Mouse (Mus musculus) mouse trophoblast stem cell (cell line): ENCODE results near the gene Mecom.
"Not testable (repeated sequence)": the region's sequence is repeated elsewhere in the genome, so short reads cannot be mapped to it uniquely, and the experiment has no call there.

ENCODE experiments used
- in situ Hi-C, 2 experiments: fragments of 300-500 bp; cut with MseI, MboI; formaldehyde crosslinking; loops; 2 replicates in 1 of 2; 3 replicates in 1 of 2; pipeline ENCODE4 v1.15.1; 2025

Mecom gene

DNA sequence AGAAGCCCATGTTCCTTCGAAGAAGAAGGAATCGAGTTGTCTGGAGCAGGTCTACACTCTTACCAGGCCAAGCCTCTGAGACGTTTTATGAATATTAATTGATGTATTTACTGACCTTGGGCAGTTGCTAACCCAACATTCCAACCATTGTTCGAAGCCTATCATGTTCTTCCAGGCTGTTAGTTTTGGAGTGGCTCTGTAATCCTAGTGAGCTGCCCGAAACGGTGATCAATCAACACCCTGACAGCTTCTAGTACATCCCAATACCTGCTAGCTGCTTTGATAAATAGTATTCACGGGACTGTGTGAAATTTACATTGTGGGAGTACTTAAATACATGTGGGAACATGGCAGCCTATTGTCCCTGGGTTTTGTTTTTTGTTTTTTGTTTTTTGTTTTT is 293.4 kb downstream of the Mecom start:
- in situ Hi-C loops, result no loop called here

DNA sequence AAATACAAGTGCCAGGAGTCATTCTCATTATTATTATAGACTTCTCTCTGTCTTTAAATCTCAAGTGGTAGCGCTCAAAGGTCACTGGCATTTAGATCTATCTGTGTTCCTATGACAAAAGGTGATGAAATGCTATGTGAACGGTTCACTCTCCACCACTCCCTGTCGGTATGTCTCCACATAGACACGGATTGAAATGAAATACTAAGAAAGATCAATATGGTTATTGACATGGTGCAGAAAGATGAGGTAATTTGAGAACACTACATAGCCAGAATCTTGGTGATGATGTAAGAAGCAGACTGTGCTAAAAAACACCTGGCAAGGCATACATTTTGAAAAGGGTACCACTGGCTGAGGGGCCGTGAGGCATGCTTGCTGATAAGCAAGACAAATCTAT is 294.1 kb downstream of the Mecom start:
- in situ Hi-C loops, result no loop called here

DNA sequence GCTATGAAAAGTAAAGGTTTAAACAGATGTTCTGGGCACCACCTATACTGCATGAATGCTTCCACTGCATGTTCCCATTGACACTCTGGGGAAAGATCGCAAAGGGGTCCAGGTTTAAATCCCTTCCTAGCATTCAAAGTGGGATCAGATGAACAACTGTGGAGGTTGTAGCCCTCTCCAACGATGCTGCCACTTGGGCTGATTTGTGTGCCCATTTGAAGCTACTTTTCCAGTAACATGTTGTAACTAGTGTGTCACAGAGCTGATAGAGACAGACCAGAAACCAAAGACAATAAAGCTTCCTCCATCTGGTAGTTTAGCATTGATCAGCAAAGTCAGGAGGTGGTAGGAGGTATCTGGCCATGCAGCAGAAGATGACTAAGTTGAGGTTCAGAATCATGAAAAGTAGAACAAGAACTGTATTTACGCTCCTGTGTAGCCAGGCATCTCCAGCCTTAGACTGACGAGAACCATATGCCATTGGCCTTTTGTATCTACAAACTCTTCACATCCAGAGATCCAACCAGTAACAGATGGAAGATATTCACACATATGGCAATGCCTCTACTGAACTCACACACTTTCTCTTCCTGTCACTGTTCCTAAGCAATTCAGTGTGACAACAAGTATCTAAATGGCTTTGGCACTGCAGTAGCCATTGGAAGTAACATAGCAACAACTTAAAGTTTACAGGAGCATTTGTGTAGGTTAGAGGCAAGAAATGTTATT is 299.0 kb downstream of the Mecom start:
- in situ Hi-C loops, result no loop called here

DNA sequence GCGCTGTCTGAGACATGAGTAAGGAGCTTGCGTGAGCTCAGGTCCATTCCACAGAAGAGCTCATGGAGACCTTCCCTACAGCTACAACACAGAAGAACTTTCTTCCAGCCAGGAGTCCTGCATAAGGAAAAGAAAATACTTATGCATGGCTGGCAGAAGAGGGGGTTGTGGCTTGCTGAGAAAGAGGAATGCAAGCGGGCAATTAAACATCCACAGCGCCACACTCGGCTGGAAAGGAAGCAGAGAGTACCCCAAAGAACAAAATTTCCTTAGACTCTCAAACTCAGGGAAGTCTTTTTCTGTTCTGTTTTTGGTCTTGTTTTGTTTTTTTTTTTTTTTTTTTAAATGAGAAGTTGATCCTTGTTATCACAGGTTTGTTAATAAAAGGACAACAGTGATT is 300.6 kb downstream of the Mecom start:
- in situ Hi-C loops, result no loop called here

DNA sequence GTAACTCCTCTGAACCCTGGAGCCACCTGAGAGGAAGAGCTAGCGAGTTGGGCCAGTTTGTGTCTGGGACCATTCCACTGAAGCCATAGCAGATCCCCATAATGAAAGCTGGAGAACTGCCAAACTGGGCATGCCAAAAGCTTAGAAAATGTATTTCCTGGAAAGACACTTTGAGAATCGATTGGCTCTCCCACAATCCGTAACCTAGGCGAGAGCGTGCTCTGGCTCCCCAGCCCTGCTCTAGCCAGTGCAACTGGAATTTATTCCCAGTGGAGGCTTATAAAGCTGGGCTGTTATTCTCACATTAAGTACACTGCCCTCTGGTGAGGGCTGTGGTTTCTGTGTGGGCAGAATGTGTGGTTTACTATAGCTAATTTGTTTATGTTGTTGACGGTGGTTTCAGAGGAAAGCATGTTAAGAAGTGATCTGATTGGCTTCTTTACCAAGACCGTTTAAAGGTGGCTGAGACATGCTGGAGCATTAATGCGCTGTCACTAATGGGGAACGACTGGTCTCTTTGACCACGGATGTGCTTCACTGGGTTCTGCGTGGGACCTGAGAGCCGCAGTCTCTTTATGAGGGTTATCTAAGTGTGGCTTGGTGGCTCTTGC is 301.3 kb downstream of the Mecom start:
- in situ Hi-C loops, result no loop called here

DNA sequence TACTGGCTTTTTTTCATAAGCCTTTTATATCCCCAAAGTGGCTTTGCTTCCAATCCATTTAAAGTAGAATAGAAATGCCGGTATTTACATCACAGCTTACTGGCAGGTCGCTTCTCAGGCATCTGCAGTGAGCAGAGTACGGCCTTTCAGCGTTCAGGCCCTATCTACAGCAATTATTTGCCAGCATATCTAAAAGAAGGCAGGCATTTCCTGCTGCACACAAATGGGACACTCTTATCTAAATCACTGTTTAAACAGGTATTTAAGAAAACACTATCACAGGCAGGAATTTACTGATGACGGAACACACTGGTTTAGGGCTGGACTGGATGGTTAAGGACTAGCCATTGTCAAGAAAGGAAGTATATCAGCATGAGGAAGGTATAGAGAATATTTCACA is 301.9 kb downstream of the Mecom start:
- in situ Hi-C loops, result no loop called here

DNA sequence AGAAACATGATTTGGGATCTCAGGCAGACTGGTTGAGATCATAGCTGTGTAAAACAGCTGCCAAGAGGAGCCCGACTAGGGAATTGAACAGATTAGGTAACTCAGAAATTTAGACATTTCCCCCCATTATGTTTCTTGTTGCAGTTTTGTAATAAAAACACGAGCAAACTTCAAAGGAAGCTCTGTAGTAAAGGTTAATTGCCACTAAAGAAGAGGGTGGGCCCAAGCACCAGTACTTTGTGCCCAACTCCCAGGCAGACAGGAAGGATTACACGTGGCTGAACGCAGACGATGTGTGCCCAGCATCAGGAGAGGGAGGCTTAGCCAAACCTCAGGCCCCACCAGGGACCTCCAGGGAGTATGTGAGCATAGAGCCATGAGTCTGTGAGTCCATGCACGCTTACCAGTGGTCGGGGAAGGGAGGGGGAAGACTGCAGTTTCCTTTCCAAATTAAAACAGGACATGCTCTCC is 303.4 kb downstream of the Mecom start:
- in situ Hi-C loops, result no loop called here

DNA sequence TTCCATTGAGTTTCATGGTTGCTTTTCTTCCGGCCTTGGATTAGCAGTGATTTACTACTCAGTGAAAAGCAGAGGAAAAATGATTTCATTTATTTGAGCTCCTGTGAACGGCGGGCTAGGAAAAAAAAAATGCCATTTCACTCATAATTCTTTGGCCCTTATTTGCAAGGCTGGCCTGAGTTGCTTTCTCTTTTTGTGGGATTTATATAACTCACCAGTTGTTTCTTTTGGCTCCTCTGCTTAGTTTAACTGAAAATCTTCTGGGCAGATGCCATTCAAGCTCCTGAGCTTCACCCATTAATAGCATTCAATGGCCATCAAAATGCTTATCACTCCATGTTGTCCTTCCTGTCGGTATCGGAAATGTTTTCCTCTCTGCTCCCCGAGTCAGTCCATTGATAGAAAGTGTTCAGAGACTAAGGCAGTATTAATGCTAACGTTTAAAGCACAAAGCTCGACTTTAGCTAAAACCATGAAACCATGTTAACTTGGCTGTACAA is 304.0 kb downstream of the Mecom start:
- in situ Hi-C loops, result no loop called here

DNA sequence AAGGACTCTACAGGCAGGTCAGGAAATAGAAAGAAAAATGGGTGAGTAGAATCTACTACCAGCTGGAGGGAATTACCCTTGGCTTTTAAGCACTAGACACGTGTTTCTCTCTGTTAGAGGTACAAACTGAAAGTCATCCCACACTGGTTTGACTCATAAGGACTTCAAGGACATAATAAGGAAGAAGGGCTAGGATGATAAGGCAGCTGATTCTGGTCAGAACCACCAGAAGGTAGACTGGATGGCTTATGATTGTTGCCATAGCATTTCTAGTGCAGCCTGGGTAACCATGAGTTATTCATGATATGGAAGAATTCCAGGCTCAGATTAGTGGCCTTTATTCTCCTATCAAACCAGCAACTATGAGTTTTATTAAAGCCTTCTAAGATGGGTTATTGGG is 308.4 kb downstream of the Mecom start:
- in situ Hi-C loops, result no loop called here

DNA sequence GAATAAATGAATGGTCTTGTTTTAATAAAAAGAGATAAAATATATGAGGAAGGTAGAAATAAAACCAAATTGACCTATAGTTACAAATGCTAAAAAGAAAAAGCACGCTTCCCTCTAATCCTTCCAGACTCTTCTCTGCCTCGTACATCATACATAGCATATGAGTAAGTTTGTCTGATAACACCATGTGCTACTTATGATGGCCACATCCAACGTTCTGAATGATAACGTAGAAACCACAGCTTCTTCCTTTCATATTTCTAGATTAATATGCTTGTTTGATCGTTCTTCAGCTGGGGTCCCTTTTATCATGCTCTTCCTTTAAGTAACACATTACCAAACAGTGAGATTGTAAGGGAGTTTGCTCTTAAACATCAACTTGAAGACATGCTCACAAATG is 310.3 kb downstream of the Mecom start:
- in situ Hi-C loops, result no loop called here

DNA sequence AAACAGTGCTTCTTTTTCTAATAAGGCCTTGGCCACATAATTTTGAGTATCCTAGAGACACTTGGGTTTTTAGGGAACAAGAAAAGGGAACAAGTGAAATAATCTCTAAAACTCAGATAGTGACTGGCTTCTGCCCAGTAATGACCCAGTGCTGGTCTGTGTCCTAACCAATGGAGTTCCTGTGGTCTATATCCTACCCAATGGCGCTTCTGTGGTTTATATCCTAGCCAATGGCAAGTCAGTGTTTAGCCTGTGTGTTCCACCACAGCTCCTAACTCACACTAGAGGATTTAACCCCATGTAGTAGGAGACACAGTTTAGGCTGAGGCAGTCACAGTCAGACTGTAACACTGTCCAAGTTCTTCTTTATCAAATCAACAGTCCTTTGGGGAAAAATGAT is 313.8 kb downstream of the Mecom start:
- in situ Hi-C loops, result no loop called here

DNA sequence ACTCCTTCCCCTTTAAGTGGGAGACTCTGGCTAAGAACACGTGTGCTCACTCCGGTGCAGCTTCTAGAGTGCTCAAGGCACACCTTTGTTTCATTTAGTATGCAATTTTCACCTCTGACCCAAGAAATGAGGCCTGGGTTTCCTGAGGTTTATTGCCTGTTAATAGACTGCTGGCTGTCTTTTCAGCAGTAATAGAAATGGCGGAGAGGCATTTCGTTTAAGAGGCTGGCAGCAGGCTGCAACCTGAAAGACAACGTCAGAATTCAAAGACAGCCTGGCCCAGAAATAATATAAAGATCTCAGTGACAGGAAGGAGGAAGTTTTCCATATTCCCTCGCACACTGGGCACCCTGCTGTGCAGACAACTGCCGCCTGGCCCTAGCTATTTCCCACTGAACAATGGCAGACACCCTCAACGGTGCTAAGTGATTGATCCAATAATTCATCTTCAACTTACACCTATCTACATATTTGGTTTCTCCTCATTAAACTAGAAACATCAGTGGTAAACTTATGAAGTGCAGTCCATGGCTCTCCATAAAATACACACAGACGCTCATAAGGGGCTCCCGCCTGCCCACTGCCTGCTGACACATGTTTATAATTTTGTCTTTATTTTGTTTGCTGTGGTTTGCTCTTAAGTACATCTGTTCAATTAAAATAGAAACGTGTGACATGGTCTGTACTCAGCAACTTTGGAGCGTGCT is 319.7 kb downstream of the Mecom start:
- in situ Hi-C loops, result no loop called here

DNA sequence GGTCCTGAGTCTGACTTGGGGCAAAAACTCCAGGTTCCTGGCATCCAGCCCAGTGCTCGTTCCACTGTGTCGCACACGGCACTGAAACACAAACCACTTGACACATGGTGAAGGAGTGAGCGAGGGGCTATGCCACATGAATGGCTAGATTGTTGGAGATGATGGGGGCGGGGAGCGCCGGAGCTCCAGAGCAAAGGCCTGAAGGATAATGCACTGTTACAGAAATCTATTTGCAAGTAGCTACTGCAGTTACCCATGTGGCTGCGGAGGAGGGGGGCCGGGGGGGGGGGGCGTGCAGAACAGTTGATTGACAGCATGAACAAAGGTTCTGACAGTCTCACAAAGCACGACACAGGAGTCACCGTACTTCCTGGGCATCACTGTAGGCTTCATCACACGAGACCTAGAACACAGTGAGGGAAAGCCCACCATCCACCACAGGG is 320.9 kb downstream of the Mecom start:
- in situ Hi-C loops, result no loop called here

DNA sequence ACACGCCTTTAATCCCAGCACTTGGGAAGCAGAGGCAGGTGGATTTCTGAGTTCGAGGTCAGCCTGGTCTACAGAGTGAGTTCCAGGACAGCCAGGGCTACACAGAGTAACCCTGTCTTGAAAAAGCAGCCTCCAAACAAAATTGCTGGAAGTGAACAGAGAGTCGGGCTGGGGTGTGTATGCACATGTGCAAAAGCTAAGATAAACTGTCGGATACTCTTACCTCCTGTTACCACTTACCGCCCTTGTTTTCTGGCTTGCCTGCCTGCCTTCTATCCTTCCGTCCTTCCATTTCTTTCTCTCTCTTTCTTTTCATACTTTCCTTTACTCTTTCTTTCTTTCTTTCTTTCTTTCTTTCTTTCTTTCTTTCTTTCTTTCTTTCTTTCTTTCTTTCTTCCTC is 322.6 kb downstream of the Mecom start:
- in situ Hi-C loops, result not testable (repeated sequence)

DNA sequence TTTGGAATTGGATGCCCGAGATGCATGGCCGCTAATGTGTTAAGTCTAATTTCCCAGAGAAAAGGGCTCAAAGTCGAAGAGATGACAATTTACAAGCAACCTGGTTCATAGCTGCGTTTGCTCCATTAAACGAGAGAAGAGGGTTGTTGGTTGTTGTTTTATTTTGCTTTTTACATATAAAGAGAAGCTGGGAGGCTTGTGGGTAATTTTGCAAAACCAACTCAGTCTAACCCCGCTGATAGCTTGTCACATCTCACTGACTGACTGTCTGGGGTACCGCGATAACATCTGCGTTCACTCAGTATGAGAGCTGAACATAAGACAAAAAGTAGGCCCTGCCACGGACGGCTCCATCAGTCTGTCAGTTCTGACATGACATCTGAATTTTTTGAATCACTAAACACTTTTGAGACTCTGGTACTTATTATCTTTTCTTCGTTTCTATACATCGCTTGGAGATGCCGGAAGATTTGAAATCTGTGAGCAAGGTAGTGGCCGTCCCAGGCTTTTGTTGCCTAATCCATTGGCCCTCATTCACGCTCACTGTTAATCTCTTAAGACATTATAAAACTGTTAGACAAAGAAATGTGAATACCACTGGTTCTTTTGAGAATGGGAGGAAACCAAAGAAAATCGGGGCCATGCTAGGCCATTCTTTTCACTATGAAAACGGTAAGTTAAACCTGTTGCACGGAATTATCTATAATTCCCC is 327.0 kb downstream of the Mecom start:
- in situ Hi-C loops, result no loop called here

DNA sequence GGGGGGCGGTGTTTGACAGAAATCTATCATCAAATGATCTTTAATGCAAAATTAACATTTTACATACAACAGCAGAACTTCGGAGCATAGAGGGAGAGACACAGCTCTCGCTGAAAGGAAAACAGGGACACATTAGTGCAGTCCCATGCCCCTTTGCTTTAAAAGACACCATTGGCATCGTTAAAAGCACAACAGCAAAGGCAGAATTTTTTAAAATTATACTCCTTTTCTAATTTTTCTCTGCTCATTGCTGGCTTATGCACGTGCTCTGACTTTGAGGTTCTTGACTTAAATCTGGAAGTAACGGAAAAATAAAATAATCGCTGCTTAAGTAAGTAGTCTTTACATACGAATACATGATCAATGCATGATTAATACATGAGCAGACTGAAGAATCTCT is 327.9 kb downstream of the Mecom start:
- in situ Hi-C loops, result no loop called here

DNA sequence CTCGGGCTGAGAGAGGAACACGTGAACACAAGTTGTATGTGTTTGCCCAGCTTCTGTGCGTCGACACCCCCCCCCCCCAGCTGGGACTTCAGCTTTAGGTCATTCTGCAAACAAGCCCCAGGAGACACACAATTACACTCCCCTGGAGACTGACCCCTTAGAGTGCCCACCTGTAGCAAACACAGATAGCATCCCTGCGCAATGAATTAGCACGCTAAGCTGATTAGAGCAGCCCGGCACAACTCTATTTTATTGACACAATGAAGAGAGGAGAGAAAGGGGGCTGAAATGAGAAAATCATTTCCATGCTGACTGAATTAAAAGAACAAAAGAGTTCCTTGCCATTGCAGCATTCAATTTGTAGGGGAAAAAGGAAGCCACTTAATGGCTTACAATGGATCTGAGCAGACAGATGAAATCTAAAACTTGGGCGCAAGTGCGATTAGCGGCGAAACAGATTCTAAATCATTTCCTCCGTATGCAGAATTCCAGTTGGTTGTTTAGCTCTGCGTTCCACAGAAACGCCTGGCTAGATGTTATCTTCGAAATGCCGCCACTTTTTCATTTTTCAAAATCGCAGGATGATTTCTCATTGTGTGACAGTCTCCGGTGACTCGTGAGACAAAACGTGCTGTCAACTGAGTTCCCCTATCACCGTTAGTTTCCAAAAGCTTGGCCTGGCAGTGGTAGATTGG is 328.5 kb downstream of the Mecom start:
- in situ Hi-C loops, result no loop called here

DNA sequence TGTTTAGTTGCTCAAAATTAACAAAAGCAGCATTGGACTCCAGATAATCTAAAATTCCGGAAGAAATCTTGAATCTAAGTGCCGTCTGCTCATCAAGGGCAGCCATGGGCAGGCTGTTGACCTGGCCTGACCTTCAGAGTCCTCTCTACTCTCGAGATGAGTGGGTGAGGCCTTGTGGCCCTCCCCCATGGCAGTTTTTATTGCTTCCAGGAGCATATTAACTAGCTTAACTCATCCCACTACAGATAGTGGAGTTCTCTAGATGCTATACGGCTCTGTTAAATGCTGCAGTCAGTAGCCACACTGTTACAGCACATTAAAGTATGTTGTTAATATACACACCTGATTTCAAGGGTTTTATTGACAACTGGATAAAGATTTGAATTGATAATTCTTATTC is 333.2 kb downstream of the Mecom start:
- in situ Hi-C loops, result no loop called here

DNA sequence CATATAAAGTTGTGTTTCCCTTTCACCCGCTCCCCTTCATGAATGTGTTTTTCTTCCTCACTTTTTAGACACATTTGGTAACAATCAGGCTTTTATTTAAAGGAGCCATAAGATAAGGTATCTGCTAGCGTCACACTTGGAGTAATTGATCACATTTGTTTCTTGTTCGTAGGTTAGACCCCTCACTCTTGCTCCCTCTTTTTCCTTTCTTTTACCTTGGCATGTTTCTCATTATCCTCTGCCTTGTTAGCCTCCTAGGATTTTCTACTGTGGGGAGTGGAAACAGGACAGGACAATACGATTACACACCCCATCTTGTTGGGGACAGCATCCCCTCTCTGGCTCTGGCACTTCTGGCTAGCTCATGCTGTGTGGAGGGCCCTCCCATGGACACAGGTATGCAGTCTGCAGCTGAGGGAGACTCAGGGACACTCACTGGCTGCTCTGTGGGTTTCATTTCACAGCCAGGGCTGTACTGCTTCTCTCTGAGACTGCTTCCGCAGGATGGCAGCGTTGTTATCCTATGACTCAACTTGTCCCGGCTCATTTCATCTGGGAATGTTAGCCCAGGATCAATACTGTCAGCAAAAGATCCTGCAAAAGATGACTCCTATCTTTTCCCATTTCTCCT is 334.2 kb downstream of the Mecom start:
- in situ Hi-C loops, result no loop called here

DNA sequence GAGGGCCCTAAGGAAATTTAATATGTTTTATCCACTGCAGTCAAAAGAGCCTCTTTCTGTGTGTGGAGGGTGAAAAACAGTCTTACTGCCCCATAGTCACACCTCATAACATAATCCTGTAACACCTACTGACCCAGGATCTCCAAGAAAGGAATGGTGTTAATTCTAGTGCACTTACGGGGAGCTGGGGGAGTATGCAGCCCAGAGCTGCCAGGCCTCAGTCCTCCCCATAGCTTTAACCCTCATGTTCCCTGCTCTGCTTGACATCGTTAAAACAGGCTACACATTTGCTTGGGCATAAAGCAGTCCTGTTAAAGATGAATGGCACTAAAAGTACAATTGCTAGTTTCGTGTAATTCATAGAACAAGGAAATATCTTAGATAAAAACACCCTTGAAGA is 335.0 kb downstream of the Mecom start:
- in situ Hi-C loops, result no loop called here

DNA sequence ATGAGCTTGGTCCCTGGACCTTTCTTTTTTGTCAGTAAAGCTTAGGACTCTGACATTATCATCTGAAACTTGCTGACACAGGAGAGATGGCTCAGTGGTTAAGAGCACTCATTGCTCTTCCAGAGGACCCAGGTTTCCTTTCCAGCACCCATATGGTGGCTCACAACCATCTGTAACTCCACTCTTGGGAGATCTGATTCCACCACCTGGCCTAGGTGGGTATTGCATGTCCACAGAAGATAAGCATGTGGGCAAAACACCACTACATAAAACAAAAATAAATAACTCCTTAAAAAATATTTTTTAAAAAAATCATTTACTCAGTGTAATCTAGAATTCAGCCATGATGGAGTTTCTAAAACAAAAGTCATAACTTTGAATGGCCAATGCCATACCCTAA is 338.7 kb downstream of the Mecom start:
- in situ Hi-C loops, result no loop called here
